Mouse (Mus musculus) heart, embryonic 13.5 days (tissue): ENCODE results near the gene Srgap2. TPM values are rescaled to one million over a fixed set of nuclear protein-coding genes. Genes with fewer than 3 reads are reported as not detected.

Experiments
- microRNA-seq: library from miRNA; unstranded; fragments of <30 nt; microRNA quantifications from one replicate; pipeline ENCODE4, GENCODE M21; 2016
- polyA plus RNA-seq: library from polyadenylated mRNA; unstranded; fragments of >200 nt; fragmentation: Nextera tagmentation; extraction: Ambion mirVana; gene quantifications from 2 replicates; pipeline ENCODE4 v1.2.1, GENCODE M21; 2015

The Srgap2 gene
- polyA plus RNA-seq, 1 experiment from 2014 or later = 13.2 TPM

Small RNAs within 50 kb of the gene (microRNA-seq; reads per million reads assigned to microRNA genes)
- not detected for gene Gm24273

Other genes starting within 250 kb of the Srgap2 start
- 2.4 and 2.8 TPM in 2 replicates for gene Ikbke, start 247.7 kb downstream of the Srgap2 start, polyA plus RNA-seq
- gene Fam72a, start 551 bp upstream of the Srgap2 start, polyA plus RNA-seq = 2.4 and 3.1 TPM in 2 replicates
- gene Avpr1b, start 71.9 kb upstream of the Srgap2 start, polyA plus RNA-seq = not detected in 2 replicates
- gene Ctse, start 111.0 kb upstream of the Srgap2 start, polyA plus RNA-seq = 0.55 and 0.60 TPM in 2 replicates
- gene Rab7b, start 161.3 kb upstream of the Srgap2 start, polyA plus RNA-seq = 1.3 and 1.9 TPM in 2 replicates
- gene Slc26a9, start 216.7 kb upstream of the Srgap2 start, polyA plus RNA-seq = 0.08 and 0.39 TPM in 2 replicates